Mouse (Mus musculus): ENCODE results near the gene Atl1.

Gene Atl1

GRCm38 (mm10) chr12:70005103-70005502 lies 112.7 kb downstream of the Atl1 start:
- no peak for DNase-seq (ENCODE audit: extremely low spot score, low read depth, low spot score)

- no peak for DNase-seq (ENCODE audit: extremely low spot score, low read depth, low spot score)
These were observed 117.9 kb downstream of the Atl1 start for GRCm38 (mm10) chr12:70010356-70010755.

- DNase-seq (ENCODE audit: extremely low spot score, low read depth, low spot score) = no peak
These were observed 119.3 kb downstream of the Atl1 start for GRCm38 (mm10) chr12:70011681-70012080.

- DNase-seq (ENCODE audit: extremely low spot score, low read depth, low spot score) = no peak
These were observed 123.5 kb downstream of the Atl1 start for GRCm38 (mm10) chr12:70015936-70016335.
